Mouse (Mus musculus) ovary, adult 18-20 months (tissue): ENCODE results near the gene Hnf1b.

ENCODE experiments used
- DNase-seq: peaks from one replicate; pipeline ENCODE4 v3.0.0; 2022; ENCODE audit warnings: low spot score, mixed read lengths

Hnf1b gene

GRCm38 (mm10) chr11:83849529-83850335 is at the start of gene Hnf1b:
Gene Hnf1b, plus strand, starts transcription at chr11:83850063.
- DNase-seq, result no peak

- no peak for DNase-seq
Measured at GRCm38 (mm10) chr11:83802166-83802565, 47.7 kb upstream of the Hnf1b start.

- DNase-seq, result no peak
Measured at GRCm38 (mm10) chr11:83802581-83802980, 47.3 kb upstream of the Hnf1b start.

- no peak for DNase-seq
Measured at GRCm38 (mm10) chr11:83810441-83810840, 39.4 kb upstream of the Hnf1b start.

- no peak for DNase-seq
Measured at GRCm38 (mm10) chr11:83815191-83815590, 34.7 kb upstream of the Hnf1b start.

GRCm38 (mm10) chr11:83815628-83816027 is 34.2 kb upstream of the Hnf1b start:
- DNase-seq, result no peak

- no peak for DNase-seq
Measured at GRCm38 (mm10) chr11:83817048-83817447, 32.8 kb upstream of the Hnf1b start.

- DNase-seq, result no peak
Measured at GRCm38 (mm10) chr11:83817994-83818393, 31.9 kb upstream of the Hnf1b start.

GRCm38 (mm10) chr11:83818591-83819127 is 31.2 kb upstream of the Hnf1b start:
- DNase-seq, result no peak

GRCm38 (mm10) chr11:83819806-83820483 is 29.9 kb upstream of the Hnf1b start:
- DNase-seq, result no peak

GRCm38 (mm10) chr11:83826142-83826541 is 23.7 kb upstream of the Hnf1b start:
- no peak for DNase-seq

- no peak for DNase-seq
Measured at GRCm38 (mm10) chr11:83828553-83829142, 21.2 kb upstream of the Hnf1b start.

- no peak for DNase-seq
Measured at GRCm38 (mm10) chr11:83832389-83832788, 17.5 kb upstream of the Hnf1b start.

GRCm38 (mm10) chr11:83833517-83833916 is 16.3 kb upstream of the Hnf1b start:
- no peak for DNase-seq

- no peak for DNase-seq
Measured at GRCm38 (mm10) chr11:83833959-83834496, 15.8 kb upstream of the Hnf1b start.

- no peak for DNase-seq
Measured at GRCm38 (mm10) chr11:83839451-83839850, 10.4 kb upstream of the Hnf1b start.

GRCm38 (mm10) chr11:83843534-83843933 is 6.3 kb upstream of the Hnf1b start:
- no peak for DNase-seq

GRCm38 (mm10) chr11:83850586-83851272 is 866 bp downstream of the Hnf1b start:
- no peak for DNase-seq

GRCm38 (mm10) chr11:83851273-83852015 is 1.6 kb downstream of the Hnf1b start:
- DNase-seq, result no peak

- DNase-seq, result no peak
Measured at GRCm38 (mm10) chr11:83852016-83852355, 2.1 kb downstream of the Hnf1b start.

- DNase-seq, result no peak
Measured at GRCm38 (mm10) chr11:83852501-83853211, 2.8 kb downstream of the Hnf1b start.
